Mouse (Mus musculus) testis, adult 10 weeks (tissue): ENCODE measurements around the gene Upk3bl. TPM values are rescaled to one million over a fixed set of nuclear protein-coding genes. Genes with fewer than 3 reads are reported as not detected.

Experiments used
- polyA plus RNA-seq: library from polyadenylated mRNA; stranded (reverse); fragments of 350-450 nt; fragmentation: Illumina TruSeq; extraction: RNeasy Lipid Tissue Mini Kit (QIAGEN cat#74804); gene quantifications from one replicate; pipeline ENCODE4 v1.2.3, GENCODE M21; 2014; ENCODE audit warnings: low read depth, low replicate concordance

Upk3bl gene
- 1.8 TPM for polyA plus RNA-seq

GRCm38 (mm10) chr5:136054301-136055077 is at the start of gene Upk3bl:
Gene Upk3bl, plus strand, starts transcription at chr5:136054492.

DNA sequence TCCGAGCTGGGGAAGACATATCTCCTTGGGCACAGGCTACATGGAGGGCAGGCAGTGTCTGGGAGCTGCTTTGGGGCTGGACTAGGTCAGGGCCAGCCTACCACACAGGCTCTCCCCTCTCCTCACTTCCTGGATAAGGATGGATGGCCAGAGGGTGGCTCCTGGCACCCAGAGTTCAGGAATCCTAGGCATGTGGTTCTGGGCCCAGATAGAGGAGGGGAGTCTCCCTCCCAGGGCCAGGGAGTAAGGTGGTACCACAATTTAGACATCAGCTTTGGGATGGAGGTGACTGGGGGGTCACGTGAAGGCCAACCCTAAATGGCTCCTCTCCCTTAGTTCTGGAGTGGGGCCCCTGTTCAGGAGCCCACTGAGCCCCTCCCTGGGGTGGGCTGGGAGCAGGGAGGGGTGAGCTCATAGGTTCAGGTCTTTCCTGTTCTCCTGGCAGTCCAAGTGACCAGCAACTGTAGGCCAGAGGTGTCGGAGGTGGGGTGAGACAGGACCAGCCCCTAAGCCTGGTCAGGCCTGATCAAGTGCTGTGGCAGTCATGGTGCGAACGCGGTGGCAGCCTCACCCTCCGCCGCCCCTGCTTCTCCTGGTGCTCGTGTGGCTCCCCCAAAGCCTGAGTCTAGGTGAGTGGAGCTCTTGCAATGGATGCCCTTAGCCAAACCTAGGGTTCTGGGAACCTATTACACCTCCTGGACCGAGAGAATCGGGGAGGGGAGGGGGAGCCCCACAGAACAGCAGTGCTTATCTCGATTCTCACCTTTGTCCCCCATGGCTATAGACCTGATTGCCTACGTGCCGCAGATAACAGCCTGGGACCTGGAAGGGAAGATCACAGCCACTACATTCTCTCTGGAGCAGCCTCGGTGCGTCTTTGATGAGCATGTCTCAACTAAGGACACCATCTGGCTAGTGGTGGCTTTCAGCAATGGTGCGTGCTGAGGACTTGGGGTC is 15.8 kb upstream of the Upk3bl start, which contains the start of gene Upk3b:
Upk3b (plus strand) TSS at position 239 of the 957 bp plus-strand sequence.

DNA sequence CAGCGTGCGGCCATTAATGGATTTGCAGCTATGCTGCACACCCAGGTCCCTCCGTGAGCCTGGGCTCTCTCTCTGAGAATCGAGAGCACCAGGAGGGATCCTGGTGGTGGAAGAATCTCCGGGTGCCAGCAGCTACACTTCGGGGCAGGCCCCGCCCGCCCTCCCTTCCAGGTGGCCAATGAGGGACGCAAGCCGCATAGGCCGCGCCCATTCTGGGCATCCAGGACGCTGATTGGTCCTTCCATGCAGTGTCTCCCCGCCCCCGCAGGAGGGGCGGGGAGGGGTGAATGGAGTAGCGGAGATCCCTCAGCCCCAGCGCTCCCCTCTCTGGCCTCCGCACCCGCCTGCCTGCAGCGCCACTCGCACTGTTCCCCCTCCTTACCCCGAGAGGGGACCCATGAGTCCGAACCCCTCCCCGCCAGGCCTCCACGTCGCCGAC is 29.4 kb downstream of the Upk3bl start, which contains the start of gene Rasa4:
Rasa4 (plus strand) TSS at position 248 of the 439 bp plus-strand sequence.

Other genes starting within 250 kb of the Upk3bl start
- gene Srrm3, start 247.6 kb upstream of the Upk3bl start, polyA plus RNA-seq: 0.04 TPM
- gene Hspb1, start 166.6 kb upstream of the Upk3bl start, polyA plus RNA-seq: 0.99 TPM
- gene Ywhag, start 119.9 kb upstream of the Upk3bl start, polyA plus RNA-seq: 16.5 TPM
- 0.18 TPM for gene Ssc4d, start 80.0 kb upstream of the Upk3bl start, polyA plus RNA-seq
- not detected for gene Zp3, start 74.4 kb upstream of the Upk3bl start, polyA plus RNA-seq
- gene Dtx2, start 59.7 kb upstream of the Upk3bl start, polyA plus RNA-seq: 1.4 TPM
- 0.28 TPM for gene Upk3b, start 16.0 kb upstream of the Upk3bl start, polyA plus RNA-seq
- gene Rasa4, start 29.4 kb downstream of the Upk3bl start, polyA plus RNA-seq: not detected
- gene Polr2j, start 62.1 kb downstream of the Upk3bl start, polyA plus RNA-seq: 4.8 TPM
- gene Lrwd1, start 81.6 kb downstream of the Upk3bl start, polyA plus RNA-seq: 5.0 TPM
- 2.9 TPM for gene Alkbh4, start 81.7 kb downstream of the Upk3bl start, polyA plus RNA-seq
- 1.3 TPM for gene Orai2, start 116.2 kb downstream of the Upk3bl start, polyA plus RNA-seq
- 73.8 TPM for gene Prkrip1, start 144.5 kb downstream of the Upk3bl start, polyA plus RNA-seq
- gene Sh2b2, start 192.1 kb downstream of the Upk3bl start, polyA plus RNA-seq: 0.15 TPM